Mouse (Mus musculus) lung, adult 2 months (tissue): Measurements from ENCODE around the gene Inmt. TPM values are rescaled to one million over a fixed set of nuclear protein-coding genes. Genes with fewer than 3 reads are reported as not detected.

Source experiments
- DNase-seq: peaks from one replicate; pipeline ENCODE4 v3.0.0; 2022
- H3K4me1 ChIP-seq: fragments of 200-500 bp; 2 replicates; pipeline ENCODE4 v1.6.1; 2011; ENCODE audit warnings: low read length; ENCODE audit not compliant: control insufficient read depth, insufficient read depth
- H3K4me3 ChIP-seq: fragments of 200-500 bp; replicated peaks from 2 replicates; pipeline ENCODE3; 2011; ENCODE audit warnings: low read depth, mild to moderate bottlenecking, control low read depth, low read length; ENCODE audit errors: extremely low read depth
- CTCF ChIP-seq: fragments of 200-500 bp; IDR thresholded peaks from 2 replicates; pipeline ENCODE4 v1.5.1; 2011; ENCODE audit warnings: mild to moderate bottlenecking, low read length, control low read depth; ENCODE audit not compliant: insufficient read depth
- POLR2A ChIP-seq: fragments of 200-500 bp; IDR thresholded peaks from 2 replicates; pipeline ENCODE4 v1.6.1; 2011; ENCODE audit warnings: low read depth, mild to moderate bottlenecking, control low read depth, low read length, borderline replicate concordance; ENCODE audit errors: extremely low read depth
- WGBS: fragments of 180-500 bp; shearing (Covaris S2); methylation state at CpG from one replicate; pipeline ENCODE4 v1.1.7; 2018; 5-methylcytosine and 5-hydroxymethylcytosine counted together
- polyA plus RNA-seq: library from polyadenylated mRNA; depleted of rRNA; stranded (reverse); fragments of >200 nt; gene quantifications from 2 replicates; pipeline ENCODE4 v1.2.3, GENCODE M21; 2012; rRNA removed

The Inmt gene
- polyA plus RNA-seq, 1 experiment, result 1,614 TPM

DNA sequence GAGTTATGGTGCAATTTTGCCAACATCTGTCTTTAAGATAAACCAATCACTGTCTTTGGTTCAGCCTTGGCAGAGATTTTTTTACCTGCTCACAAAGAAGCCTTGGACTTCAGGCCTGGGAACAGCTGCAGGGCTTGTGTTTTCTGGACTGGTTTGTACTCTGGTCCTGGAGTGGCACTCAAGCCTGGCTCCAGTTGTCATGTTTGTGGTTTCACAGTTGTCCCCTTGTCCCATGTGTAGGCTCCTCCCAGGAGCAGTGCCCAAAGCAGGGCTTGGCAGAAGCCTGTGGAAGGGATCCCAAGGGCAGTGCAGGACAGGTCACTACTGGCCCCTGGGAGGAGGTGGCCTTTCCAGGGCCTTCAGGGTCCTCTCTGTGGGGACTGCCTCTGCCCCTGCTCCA is 36.5 kb downstream of the Inmt start:
- DNase-seq, result no peak
- H3K4me3 ChIP-seq, result no peak overlapping the region

DNA sequence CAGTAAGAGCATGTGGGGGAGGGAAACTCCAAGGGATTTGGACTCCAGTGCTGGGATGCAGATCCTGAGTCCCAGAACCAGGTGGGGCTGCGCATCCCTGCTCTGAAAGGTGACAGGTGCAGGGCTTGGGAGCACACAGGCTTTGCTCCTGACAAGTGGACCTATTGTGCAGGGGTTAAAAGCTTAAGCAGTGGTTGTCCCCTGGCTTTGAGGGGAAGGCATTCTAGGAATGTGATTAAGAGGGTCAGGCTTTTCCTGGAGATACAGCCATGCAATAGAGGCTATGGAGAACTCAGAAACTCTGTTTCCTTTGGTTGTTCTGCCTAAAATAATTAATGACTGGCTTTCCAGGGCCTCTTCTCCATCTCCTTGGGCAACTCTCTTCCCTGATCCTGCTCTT is 41.4 kb downstream of the Inmt start:
- TF ChIP-seq POLR2A (no peak), CTCF (no peak)
- WGBS, result 86% methylated on average over 1 of the region's 1 CpGs
- no peak for DNase-seq
- Histone ChIP-seq H3K4me1 (no peaks in the 10 kb centered on the region), H3K4me3 (no peak overlapping the region)

More for the DNA sequence above, 36.5 kb downstream of the Inmt start:
- TF ChIP-seq CTCF (no peak), POLR2A (no peak)
- no peaks in the 10 kb centered on the region for H3K4me1 ChIP-seq

DNA sequence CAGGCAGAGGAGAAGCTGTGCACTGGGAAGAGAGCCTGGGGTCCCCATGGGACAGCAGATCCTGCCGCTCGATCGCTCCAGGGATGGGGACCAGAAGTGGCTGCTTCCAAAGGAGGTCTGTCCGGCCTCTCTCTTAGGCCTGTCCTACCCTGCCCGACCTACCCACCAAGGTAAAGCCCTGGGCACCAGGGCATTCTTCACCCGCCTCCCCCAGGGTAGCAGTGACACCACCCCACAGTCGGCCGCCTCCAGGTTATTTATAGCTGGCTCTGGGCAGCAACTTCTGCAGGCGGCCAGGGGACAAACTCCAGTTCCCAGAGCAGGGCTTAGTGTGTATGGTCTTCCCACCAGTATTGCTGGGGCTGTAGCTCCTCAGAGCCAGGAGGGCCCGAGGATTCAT is 42.0 kb downstream of the Inmt start, which contains the start of gene Crhr2:
TSS of gene Crhr2 (minus strand) at position 223 of the 400 bp plus-strand sequence.
- Histone ChIP-seq H3K4me3 (no peak within 1 kb of the TSS), H3K4me1 (no peaks in the 10 kb centered on the region)
- DNase-seq, result no peak
- 64% methylated on average over 10 of the region's 10 CpGs for WGBS
- TF ChIP-seq POLR2A (no peak), CTCF (no peak)

DNA sequence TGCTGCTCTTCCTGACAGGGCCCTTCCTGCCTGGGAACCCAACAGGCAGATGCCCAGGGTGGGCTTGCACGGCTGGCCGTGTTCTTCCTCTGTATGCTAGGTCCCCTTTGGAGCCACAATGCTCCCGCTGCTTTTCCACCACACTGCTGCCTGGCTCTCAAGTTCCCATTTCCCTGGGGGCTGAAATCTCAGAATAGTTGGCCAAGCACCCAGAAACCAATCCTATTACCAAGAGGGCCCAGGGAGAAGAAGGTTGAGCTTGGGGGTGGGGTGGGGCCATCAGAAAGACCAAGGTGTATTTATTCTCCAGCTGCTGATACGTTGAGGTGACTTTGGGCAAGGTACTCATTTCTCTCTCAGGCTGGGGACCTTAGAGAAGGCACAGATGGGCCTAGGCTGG is 43.5 kb downstream of the Inmt start:
- H3K4me1 ChIP-seq, result no peaks in the 10 kb centered on the region
- 76% methylated on average over 4 of the region's 4 CpGs for WGBS
- TF ChIP-seq POLR2A (no peak), CTCF (no peak)
- H3K4me3 ChIP-seq, result no peak overlapping the region
- no peak for DNase-seq

DNA sequence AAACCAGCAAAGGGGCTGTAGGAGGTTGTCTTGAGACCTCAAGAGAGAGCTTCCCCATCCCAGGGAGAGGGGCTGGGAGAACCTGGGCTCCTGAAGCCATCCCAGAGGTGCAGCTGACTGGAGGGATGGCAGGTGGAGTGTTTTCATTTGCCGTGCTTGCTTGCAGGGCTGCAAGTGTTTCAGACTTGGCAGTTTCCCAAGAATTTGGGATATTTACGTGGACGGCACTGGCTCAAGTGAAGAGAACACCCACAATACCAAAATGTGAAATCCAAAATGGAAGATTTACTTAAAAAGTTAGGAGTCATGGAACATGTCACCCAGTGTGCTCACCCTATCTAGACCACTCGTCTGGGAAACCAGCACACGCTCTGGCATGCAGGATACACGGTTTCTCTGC is 44.2 kb downstream of the Inmt start:
- TF ChIP-seq POLR2A, result no peak
- no peak for TF ChIP-seq CTCF
- 40% methylated on average over 6 of the region's 6 CpGs for WGBS
- no peaks in the 10 kb centered on the region for H3K4me1 ChIP-seq
- no peak overlapping the region for H3K4me3 ChIP-seq
- DNase-seq, result no peak

DNA sequence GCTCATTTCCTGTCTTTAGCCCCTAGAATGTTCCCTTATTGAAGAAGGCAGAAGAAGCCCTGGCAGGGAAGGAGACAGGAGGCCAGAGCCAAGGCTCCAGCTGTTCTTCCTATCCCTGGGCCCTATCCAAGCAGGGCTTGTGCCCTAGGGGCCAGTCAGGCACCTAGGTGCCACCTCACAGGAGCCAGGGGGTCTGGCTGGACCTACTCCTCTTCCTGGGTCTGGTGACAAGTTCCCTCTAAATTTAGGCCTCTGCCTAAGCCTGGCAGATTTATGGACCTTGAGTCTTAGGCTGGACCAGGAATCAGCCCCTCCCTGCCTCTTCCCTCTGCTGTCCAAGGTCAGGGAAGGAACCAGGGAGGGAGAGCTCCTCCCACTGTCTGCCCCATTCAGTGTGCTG is 46.5 kb downstream of the Inmt start:
- no peak overlapping the region for H3K4me3 ChIP-seq
- no peaks in the 10 kb centered on the region for H3K4me1 ChIP-seq
- no peak for DNase-seq
- TF ChIP-seq CTCF (no peak), POLR2A (no peak)

DNA sequence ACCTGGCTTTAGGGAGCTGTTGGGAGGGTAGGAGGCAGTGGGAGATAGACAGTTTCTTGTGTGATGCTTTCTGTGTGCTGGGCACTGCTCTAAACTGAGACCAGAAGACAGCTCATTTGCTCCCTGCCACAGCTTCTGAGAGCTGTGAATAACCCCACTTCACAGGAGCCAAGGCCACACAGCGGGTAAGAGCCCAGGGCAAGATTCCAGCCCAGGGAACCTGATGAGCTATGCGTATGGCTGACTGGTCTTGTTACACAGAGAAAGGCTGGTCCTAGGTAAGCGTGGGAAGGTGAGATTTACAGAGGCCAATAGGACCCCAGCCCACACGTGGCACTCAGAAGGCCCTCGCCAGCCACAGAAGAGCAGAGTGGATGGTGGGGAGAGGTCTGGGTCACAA is 48.3 kb downstream of the Inmt start:
- Histone ChIP-seq H3K4me1 (no peaks in the 10 kb centered on the region), H3K4me3 (no peak overlapping the region)
- 76% methylated on average over 5 of the region's 5 CpGs for WGBS
- TF ChIP-seq POLR2A (no peak), CTCF (no peak)
- DNase-seq, result no peak

- WGBS, result 29% methylated on average over 4 of the region's 4 CpGs
- DNase-seq, result no peak
- Histone ChIP-seq H3K4me1 (no peaks in the 10 kb centered on the region), H3K4me3 (no peak overlapping the region)
- TF ChIP-seq POLR2A (no peak), CTCF (no peak)
Measured at GRCm38 (mm10) chr6:55123056-55123455, 51.8 kb downstream of the Inmt start.

Other genes starting within 250 kb of the Inmt start
- gene Nod1, start 202.4 kb downstream of the Inmt start, polyA plus RNA-seq, result 66.0 and 85.2 TPM in 2 replicates
- 1.4 and 2.4 TPM in 2 replicates for gene Ggct, start 182.1 kb downstream of the Inmt start, polyA plus RNA-seq
- 26.7 and 32.4 TPM in 2 replicates for gene Gars, start 137.0 kb downstream of the Inmt start, polyA plus RNA-seq
- gene Crhr2, start 42.0 kb downstream of the Inmt start, polyA plus RNA-seq, result 1.3 and 4.9 TPM in 2 replicates
- 18.8 and 35.7 TPM in 2 replicates for gene Mindy4, start 28.3 kb upstream of the Inmt start, polyA plus RNA-seq
- 1,047 and 1,116 TPM in 2 replicates for gene Aqp1, start 161.4 kb upstream of the Inmt start, polyA plus RNA-seq
- not detected in 2 replicates for gene Ghrhr, start 201.3 kb upstream of the Inmt start, polyA plus RNA-seq